Mouse (Mus musculus): ENCODE measurements around the gene Olfr1359. TPM values are rescaled to one million over a fixed set of nuclear protein-coding genes. Genes with fewer than 3 reads are reported as not detected.

Olfr1359 gene
- polyA plus RNA-seq, 1 experiment = not detected

GRCm38 (mm10) chr13:21733466-21733865 lies 35.6 kb downstream of the Olfr1359 start:
- TF ChIP-seq CTCF (IDR thresholded peaks at IDR 0.05; ENCODE audit: borderline replicate concordance, extremely low read depth, insufficient read depth, insufficient read length) (no peak), POLR2A (IDR thresholded peaks at IDR 0.05; ENCODE audit: borderline replicate concordance, extremely low read depth, insufficient read depth, insufficient read length, poor library complexity, severe bottlenecking) (no peak)
- no peak for DNase-seq (ENCODE audit: low read depth)

DNA sequence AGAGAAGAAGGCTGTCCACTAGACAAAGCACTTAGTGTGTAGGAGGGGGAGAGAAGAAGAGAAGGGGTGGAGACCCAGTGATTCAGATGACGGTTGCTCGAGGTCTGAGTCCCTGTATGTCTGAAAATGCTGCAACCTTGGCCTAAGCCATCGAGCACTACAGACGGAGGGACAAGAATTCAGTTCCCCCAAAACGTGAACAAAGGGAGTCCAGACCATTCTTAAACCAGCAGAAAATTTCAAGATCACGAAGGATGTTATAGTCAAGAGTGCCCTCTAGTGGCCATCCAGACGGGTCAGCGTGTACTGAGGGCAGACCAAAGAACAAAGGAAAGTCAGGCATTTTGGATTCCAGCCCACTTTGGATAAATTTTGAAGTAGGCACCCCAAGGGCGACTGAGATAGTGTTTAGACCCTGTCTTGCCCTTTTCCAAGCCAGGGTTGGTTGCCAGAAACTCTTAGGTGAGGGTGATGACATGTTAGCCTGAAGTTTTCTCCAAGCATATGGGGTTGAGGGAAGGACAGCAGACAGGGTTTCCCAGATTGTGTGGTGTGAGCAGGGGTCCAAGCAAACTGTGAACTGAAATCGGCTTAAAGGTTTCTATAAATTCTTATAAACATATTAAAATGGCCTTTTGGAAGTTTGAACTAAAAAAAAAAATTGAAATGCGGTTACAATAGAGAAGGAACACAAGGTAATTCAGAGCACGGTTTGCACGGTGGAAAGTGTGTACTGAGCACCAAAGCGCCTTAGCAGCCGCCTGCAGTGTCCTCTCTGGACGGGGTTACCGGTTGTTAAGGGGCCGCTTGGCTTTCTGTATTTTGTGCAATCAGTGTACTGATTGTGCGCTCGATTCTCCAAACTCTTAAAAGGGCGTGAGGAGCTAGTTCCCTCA lies 36.3 kb downstream of the Olfr1359 start:
- TF ChIP-seq POLR2A (IDR thresholded peaks at IDR 0.05; ENCODE audit: borderline replicate concordance, extremely low read depth, insufficient read depth, insufficient read length, poor library complexity, severe bottlenecking) (no peak), CTCF (IDR thresholded peaks at IDR 0.05; ENCODE audit: borderline replicate concordance, extremely low read depth, insufficient read depth, insufficient read length) (peak; percentile 88; the same call in 1 of the 2 replicates)
- peak; percentile 97 for DNase-seq (ENCODE audit: low read depth)

DNA sequence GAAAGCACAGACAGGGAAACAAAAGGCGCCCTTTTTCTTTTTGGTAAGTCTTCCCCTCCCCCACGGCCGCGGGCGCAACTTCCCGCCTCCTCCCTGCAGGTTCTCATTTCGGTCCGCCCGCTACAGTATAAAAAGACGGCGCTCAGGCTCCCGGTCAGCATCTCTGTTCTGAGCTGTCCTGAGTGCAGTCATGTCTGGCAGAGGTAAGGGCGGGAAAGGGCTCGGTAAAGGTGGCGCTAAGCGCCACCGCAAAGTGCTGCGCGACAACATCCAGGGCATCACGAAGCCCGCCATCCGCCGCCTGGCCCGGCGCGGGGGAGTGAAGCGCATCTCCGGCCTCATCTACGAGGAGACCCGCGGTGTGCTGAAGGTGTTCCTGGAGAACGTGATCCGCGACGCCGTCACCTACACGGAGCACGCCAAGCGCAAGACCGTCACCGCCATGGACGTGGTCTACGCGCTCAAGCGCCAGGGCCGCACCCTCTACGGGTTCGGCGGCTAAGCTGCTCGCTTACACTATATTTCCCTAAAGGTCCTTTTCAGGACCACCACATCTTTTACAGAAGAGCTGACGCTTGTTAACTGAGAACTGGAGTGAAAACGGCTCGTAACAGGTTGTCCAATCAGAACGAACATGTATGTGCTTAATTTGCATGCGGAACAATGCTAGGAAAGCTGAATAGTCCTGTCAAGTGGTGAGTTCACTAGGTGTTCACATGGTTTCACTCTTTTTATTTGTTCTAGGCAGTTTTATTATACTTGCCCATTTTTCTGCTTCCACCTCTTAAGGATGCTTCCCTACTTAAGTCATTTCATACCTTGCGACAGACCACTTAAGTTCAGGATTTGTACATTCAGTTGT lies 37.2 kb downstream of the Olfr1359 start, which contains the start of gene Hist1h4j:
Gene Hist1h4j, plus strand, starts transcription at position 159 of the 862 bp plus-strand sequence.
- peak; percentile 20; the same call in 1 of the 2 replicates for TF ChIP-seq POLR2A (IDR thresholded peaks at IDR 0.05; ENCODE audit: borderline replicate concordance, extremely low read depth, insufficient read depth, insufficient read length, poor library complexity, severe bottlenecking)
- DNase-seq (ENCODE audit: low read depth) = peak; percentile 96

- DNase-seq (ENCODE audit: low read depth) = no peak
- TF ChIP-seq CTCF (IDR thresholded peaks at IDR 0.05; ENCODE audit: borderline replicate concordance, extremely low read depth, insufficient read depth, insufficient read length) = no peak
- TF ChIP-seq POLR2A (IDR thresholded peaks at IDR 0.05; ENCODE audit: borderline replicate concordance, extremely low read depth, insufficient read depth, insufficient read length, poor library complexity, severe bottlenecking) = no peak
Measured at GRCm38 (mm10) chr13:21745006-21745405, 47.1 kb downstream of the Olfr1359 start.

GRCm38 (mm10) chr13:21749387-21750158 lies 51.7 kb downstream of the Olfr1359 start:
- peak; percentile 67 for DNase-seq (ENCODE audit: low read depth)
- TF ChIP-seq POLR2A (IDR thresholded peaks at IDR 0.05; ENCODE audit: borderline replicate concordance, extremely low read depth, insufficient read depth, insufficient read length, poor library complexity, severe bottlenecking) (no peak), CTCF (IDR thresholded peaks at IDR 0.05; ENCODE audit: borderline replicate concordance, extremely low read depth, insufficient read depth, insufficient read length) (no peak)

GRCm38 (mm10) chr13:21750159-21751017 lies 52.5 kb downstream of the Olfr1359 start, which contains the start of gene Hist1h4k:
TSS of gene Hist1h4k (minus strand) at chr13:21750505.
- TF ChIP-seq POLR2A (IDR thresholded peaks at IDR 0.05; ENCODE audit: borderline replicate concordance, extremely low read depth, insufficient read depth, insufficient read length, poor library complexity, severe bottlenecking) = peak; percentile 56; the same call in 1 of the 2 replicates
- DNase-seq (ENCODE audit: low read depth) = peak; percentile 97

DNA sequence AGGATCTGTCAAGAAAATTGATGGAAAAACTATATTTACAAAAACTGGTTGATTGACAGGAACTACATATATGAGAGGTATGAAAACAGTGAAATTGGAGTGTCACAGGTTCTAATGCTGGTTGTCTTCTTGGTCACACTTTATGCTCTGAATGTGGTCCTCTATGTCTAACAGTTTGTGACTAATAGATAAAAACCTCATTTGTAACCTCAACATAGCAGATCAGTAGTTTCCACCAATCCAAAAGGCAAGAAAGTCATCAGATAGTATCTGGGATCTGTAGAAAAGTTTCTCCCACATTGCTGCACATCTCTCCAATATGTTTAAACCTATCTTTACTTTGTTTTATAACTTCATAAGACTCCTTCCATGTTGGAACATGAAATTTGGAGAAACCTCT lies 53.5 kb downstream of the Olfr1359 start:
- no peak for TF ChIP-seq CTCF (IDR thresholded peaks at IDR 0.05; ENCODE audit: borderline replicate concordance, extremely low read depth, insufficient read depth, insufficient read length)
- no peak for TF ChIP-seq POLR2A (IDR thresholded peaks at IDR 0.05; ENCODE audit: borderline replicate concordance, extremely low read depth, insufficient read depth, insufficient read length, poor library complexity, severe bottlenecking)

GRCm38 (mm10) chr13:21751827-21752226 lies 53.9 kb downstream of the Olfr1359 start:
- TF ChIP-seq CTCF (IDR thresholded peaks at IDR 0.05; ENCODE audit: borderline replicate concordance, extremely low read depth, insufficient read depth, insufficient read length) (no peak), POLR2A (IDR thresholded peaks at IDR 0.05; ENCODE audit: borderline replicate concordance, extremely low read depth, insufficient read depth, insufficient read length, poor library complexity, severe bottlenecking) (no peak)
- DNase-seq (ENCODE audit: low read depth) = no peak

More for the DNA sequence above, 53.5 kb downstream of the Olfr1359 start:
- DNase-seq (ENCODE audit: low read depth) = no peak

- no peak for DNase-seq (ENCODE audit: low read depth)
- TF ChIP-seq POLR2A (IDR thresholded peaks at IDR 0.05; ENCODE audit: borderline replicate concordance, extremely low read depth, insufficient read depth, insufficient read length, poor library complexity, severe bottlenecking) (no peak), CTCF (IDR thresholded peaks at IDR 0.05; ENCODE audit: borderline replicate concordance, extremely low read depth, insufficient read depth, insufficient read length) (no peak)
Measured at GRCm38 (mm10) chr13:21752356-21752755, 54.4 kb downstream of the Olfr1359 start.

- TF ChIP-seq CTCF (IDR thresholded peaks at IDR 0.05; ENCODE audit: borderline replicate concordance, extremely low read depth, insufficient read depth, insufficient read length) (no peak), POLR2A (IDR thresholded peaks at IDR 0.05; ENCODE audit: borderline replicate concordance, extremely low read depth, insufficient read depth, insufficient read length, poor library complexity, severe bottlenecking) (no peak)
- DNase-seq (ENCODE audit: low read depth) = no peak
Measured at GRCm38 (mm10) chr13:21753051-21753523, 55.2 kb downstream of the Olfr1359 start.

Data from brain, embryonic 14.5 days (tissue).